Mouse (Mus musculus) left cerebral cortex, postnatal 4 days (tissue): ENCODE data around the gene Trpm3. TPM values are rescaled to one million over a fixed set of nuclear protein-coding genes. Genes with fewer than 3 reads are reported as not detected.
A peak's percentile ranks its signal among the peaks of the same experiment; 100 is the strongest.

Experiments
- DNase-seq: peaks from one replicate; pipeline ENCODE4 v3.0.0-alpha.2; 2022
- intact Hi-C: fragments of 180-260 bp; cut with DNase I; formaldehyde crosslinking; loops from one replicate; pipeline ENCODE4 v1.15.1; 2025
- total RNA-seq, 2 experiments: library from RNA; stranded (reverse); gene quantifications; 2 replicates each; pipeline ENCODE4 v1.2.3; 2021

The Trpm3 gene
- total RNA-seq, 2 experiments from 2014 or later: 88.7 to 89.4 TPM

DNA sequence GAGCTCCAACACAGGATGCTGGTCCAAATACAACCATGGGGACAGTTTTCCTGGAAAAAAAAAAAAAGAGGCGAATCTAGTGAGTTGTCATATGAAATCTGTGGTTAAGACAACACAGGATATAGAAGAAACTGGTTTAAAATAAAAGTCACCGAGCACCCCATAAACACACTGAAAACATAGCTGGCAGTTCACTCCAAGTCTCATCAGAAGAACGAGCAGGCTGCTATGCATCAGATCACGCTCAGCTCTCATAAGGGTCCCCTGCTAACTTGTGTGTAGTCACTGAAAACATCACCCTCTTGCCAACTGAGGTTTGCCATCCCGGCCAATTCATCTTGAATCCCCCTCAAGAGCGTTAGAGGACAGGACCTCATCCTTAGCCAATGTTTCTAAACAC is 476.5 kb downstream of the Trpm3 start:
- intact Hi-C loops: no loop called here
- DNase-seq: no peak

DNA sequence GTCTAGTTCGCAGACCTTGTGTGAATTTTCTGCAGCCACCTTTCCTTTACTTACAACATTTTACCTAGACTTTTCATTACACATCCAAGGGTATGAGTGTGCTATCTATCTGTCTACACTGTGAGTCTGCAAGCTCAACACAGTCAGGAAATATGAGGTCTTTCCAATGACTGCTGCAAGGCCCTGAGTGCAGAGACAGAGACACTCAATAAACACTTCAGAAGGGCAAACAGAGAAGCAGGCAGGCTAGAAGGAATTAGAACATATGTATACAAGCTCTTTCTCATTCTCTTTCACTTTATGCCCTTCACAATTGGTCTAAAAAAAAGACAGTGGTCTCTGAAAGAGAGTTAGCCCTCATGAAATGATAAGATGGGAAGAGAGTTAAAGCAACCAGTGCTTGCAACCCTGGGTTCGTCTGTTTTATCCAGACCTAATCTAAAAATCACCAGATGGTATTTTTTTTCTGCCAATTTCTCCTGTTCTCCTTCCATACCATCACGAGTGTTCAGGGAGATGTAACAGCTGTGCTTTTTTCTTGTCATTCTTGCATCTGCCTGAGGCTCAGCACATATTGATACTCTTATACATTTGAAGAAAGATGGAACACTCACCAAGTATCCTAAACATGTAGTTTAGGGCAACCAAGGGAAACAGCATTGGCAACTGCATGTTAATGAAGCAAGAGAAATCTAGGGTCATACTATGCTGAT is 486.1 kb downstream of the Trpm3 start:
- DNase-seq: no peak
- intact Hi-C loops: loop anchor here (10.0 kb wide), 1 partner anchor 170 kb away; no protein-coding TSS in a partner anchor

GRCm38 (mm10) chr19:22628878-22629277 is 490.0 kb downstream of the Trpm3 start:
- DNase-seq: no peak
- intact Hi-C loops: loop anchor here (10.0 kb wide), 1 partner anchor 174 kb away; no protein-coding TSS in a partner anchor

DNA sequence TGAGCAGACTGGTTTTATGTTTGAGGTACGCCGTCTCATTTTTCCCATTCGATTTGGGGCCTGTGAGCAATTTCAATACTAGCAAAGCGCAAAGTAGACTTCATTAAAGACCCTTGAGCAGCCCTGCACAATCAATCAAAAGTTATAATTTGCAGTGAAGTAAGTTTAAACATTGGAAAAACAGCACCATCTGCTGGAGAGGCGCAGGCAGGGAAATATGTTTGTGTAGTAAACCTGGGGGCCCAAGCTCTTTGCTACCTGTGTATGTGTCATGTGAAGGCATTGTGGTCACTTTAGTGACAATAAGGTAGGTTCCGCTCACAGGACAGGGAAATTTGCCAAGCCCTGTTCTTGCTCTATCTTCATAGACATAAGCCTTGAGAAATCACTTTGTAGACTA is 492.5 kb downstream of the Trpm3 start:
- intact Hi-C loops: loop anchor here (10.0 kb wide), 1 partner anchor 297 kb away; no protein-coding TSS in a partner anchor

DNA sequence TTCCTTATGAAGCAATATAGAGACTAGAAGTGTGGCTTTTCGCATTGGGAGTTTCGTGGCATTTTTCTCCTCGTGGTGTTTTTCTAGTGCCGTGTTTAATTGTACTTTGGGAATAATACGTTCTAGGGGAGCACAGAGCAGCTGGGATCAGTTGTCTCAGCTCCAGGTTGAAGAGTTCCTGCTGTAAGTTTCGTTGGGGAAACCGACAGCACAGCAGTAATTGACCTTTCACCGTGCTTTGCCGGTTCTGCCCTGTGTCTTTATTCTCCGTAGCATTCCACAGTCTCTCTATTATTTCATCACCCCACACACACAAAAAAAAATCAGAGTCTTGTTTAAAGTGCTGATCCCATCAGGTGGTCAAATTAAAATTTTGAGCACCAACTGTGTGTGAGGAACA is 496.8 kb downstream of the Trpm3 start:
- DNase-seq: no peak
- intact Hi-C loops: loop anchor here (10.0 kb wide), 1 partner anchor 301 kb away; no protein-coding TSS in a partner anchor

More for the DNA sequence above, 492.5 kb downstream of the Trpm3 start:
- DNase-seq: peak; percentile 15

- DNase-seq: no peak
- intact Hi-C loops: loop anchor here (10.0 kb wide), 1 partner anchor 303 kb away; no protein-coding TSS in a partner anchor
Observed at GRCm38 (mm10) chr19:22637786-22638185, 498.9 kb downstream of the Trpm3 start.

- no peak for DNase-seq
- intact Hi-C loops: loop anchor here (10.0 kb wide), 1 partner anchor 304 kb away; no protein-coding TSS in a partner anchor
Observed at GRCm38 (mm10) chr19:22638394-22638954, 499.6 kb downstream of the Trpm3 start.

GRCm38 (mm10) chr19:22642124-22642523 is 503.3 kb downstream of the Trpm3 start:
- intact Hi-C loops: no loop called here

GRCm38 (mm10) chr19:22656466-22657215 is 517.8 kb downstream of the Trpm3 start:
- DNase-seq: peak; percentile 3
- intact Hi-C loops: no loop called here

More at GRCm38 (mm10) chr19:22642124-22642523, 503.3 kb downstream of the Trpm3 start:
- no peak for DNase-seq

- no peak for DNase-seq
- intact Hi-C loops: no loop called here
Observed at GRCm38 (mm10) chr19:22657251-22657650, 518.4 kb downstream of the Trpm3 start.

- DNase-seq: no peak
Observed at GRCm38 (mm10) chr19:22665401-22665800, 526.6 kb downstream of the Trpm3 start.

DNA sequence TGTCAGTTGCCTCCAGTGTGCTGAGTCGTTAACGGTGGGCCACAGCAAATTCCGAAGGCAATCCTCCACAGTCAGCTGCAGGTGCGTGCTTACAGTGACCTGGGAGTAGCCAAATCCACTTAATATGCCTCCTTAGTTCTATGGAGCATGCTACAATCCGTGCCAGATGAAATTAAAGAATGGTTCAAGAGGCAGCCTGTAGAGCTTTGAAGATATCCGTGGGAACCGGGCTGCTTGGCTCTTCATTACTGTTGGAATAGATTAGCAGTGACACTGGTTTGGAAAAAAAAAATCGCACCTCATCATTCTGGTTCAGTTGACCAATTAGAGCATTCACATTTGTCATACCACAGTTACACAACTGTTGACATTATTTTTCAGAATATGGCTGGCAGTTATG is 531.4 kb downstream of the Trpm3 start:
- intact Hi-C loops: no loop called here
- DNase-seq: peak; percentile 31

More at GRCm38 (mm10) chr19:22665401-22665800, 526.6 kb downstream of the Trpm3 start:
- intact Hi-C loops: no loop called here

- DNase-seq: no peak
- intact Hi-C loops: no loop called here
Observed at GRCm38 (mm10) chr19:22672892-22673291, 534.0 kb downstream of the Trpm3 start.

DNA sequence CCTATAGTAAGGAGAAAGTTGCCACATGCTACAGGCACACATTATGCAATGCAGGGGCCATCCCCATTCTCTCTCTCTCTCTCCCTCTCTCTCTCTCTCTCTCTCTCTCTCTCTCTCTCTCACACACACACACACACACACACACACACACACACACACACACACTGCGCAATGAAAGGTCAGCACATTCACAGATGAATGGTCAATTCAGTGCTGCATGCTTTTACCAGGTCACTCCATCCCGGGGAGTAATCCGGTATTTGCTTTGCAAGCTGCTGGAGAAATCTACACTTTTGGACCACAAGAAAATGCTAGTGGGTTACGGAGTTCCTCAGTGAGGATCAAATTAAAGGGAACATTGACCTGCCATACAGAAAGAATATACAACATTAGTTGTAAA is 537.4 kb downstream of the Trpm3 start:
- DNase-seq: no peak
- intact Hi-C loops: no loop called here

GRCm38 (mm10) chr19:22682238-22682637 is 543.4 kb downstream of the Trpm3 start:
- no peak for DNase-seq
- intact Hi-C loops: no loop called here

DNA sequence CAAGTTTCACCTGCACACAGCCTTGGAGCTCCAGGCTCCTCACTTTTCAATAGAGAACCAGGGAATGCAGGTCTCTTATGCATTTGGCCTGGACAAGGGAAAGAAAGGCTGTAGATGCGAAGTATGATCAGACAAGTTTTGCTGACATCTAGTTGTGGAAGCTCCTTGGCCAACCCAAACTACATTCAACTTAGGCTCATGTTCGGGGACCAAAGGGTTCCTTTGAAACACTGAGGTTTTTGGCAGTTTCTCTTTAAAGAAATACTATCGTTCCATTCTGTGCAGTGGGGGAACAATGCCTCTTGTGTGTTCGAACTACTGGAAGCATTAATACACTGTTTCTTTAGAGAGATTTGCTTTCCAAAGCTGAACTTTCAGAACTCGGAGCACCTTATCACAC is 553.1 kb downstream of the Trpm3 start:
- intact Hi-C loops: no loop called here
- no peak for DNase-seq

GRCm38 (mm10) chr19:22692553-22692952 is 553.7 kb downstream of the Trpm3 start:
- intact Hi-C loops: no loop called here
- DNase-seq: peak; percentile 13

GRCm38 (mm10) chr19:22692956-22693355 is 554.1 kb downstream of the Trpm3 start:
- DNase-seq: no peak
- intact Hi-C loops: no loop called here

DNA sequence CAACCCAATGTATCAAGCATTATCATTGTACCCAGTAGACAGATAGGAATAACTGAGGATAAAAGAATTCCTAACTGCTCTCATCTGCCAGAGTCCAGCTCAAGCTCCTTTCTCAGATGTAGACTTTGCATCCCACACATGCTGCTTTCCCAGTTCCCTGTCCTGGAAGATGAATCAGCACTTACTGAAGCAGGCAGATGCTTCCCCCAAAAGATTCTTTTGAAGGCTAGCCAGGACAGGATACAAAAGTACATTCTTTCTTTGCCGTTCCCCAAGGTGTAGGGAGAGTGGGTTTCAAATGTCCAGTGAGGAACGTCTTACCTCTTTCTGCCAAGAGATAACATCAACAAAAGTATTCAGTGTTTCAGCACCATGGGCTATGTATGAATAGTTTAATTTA is 556.6 kb downstream of the Trpm3 start:
- DNase-seq: no peak
- intact Hi-C loops: no loop called here

- no peak for DNase-seq
- intact Hi-C loops: no loop called here
Observed at GRCm38 (mm10) chr19:22698737-22699136, 559.9 kb downstream of the Trpm3 start.
